Mouse (Mus musculus) kidney, adult 2 months (tissue): ENCODE results near the gene Uvrag.

ENCODE experiments used
- CTCF ChIP-seq: fragments of 200-500 bp; conservative IDR thresholded peaks from 2 replicates; pipeline ENCODE4 v1.5.1; 2011; ENCODE audit warnings: low read depth, mild to moderate bottlenecking, control low read depth, low read length, moderate library complexity, mixed read lengths; ENCODE audit not compliant: insufficient read depth, insufficient read length
- POLR2A ChIP-seq: fragments of 200-500 bp; IDR thresholded peaks from one replicate; pipeline ENCODE4 v1.6.1; 2011; ENCODE audit warnings: low read depth, low read length, control low read depth

- TF ChIP-seq CTCF (no peak), POLR2A (no peak)
These were observed 12.0 kb downstream of the Uvrag start for GRCm38 (mm10) chr7:99128965-99129364.
